Comparison of ENCODE assay signal across 9 mouse cellular contexts in genomic region chr11:30985237-30985636, GRCm38 (mm10). TPM values are rescaled to one million over a fixed set of nuclear protein-coding genes. Genes with fewer than 3 reads are reported as not detected.
DNase-seq lines count a peak whose midpoint lies in the region; ATAC-seq and TF ChIP-seq lines count a peak whose summit lies in the region.
"Had no signal": no experiment of that assay in that cellular context is flagged by ENCODE, and none has a peak within 500 bp of the region (broad histone marks: within the 10 kb centered on the region; RNA-seq: fewer than 3 reads in every experiment).

No protein-coding gene starts in this region.

- H3K9me3 ChIP-seq in lung, embryonic 14.5 days (ENCODE audit: low read depth, low read length) = no peaks in the 10 kb centered on the region
- no peaks in the 10 kb centered on the region for H3K9me3 ChIP-seq in hindbrain, embryonic 15.5 days
- no peaks in the 10 kb centered on the region for H3K9me3 ChIP-seq in neural tube, embryonic 13.5 days

- no peak overlapping the region for H3K9ac ChIP-seq in lung, embryonic 14.5 days
- no peak overlapping the region for H3K9ac ChIP-seq in hindbrain, embryonic 15.5 days
- H3K9ac ChIP-seq in neural tube, embryonic 13.5 days = no peak overlapping the region

- 45% methylated on average over 2 of the region's 2 CpGs for WGBS in lung, embryonic 14.5 days
- WGBS in hindbrain, embryonic 15.5 days = 27% methylated on average over 2 of the region's 2 CpGs
- 37% methylated on average over 2 of the region's 2 CpGs for whole genome bisulfite sequencing in neural tube, embryonic 13.5 days

- H3K36me3 ChIP-seq in lung, embryonic 14.5 days (ENCODE audit: insufficient read depth) = no peaks in the 10 kb centered on the region
- H3K36me3 ChIP-seq in hindbrain, embryonic 15.5 days = peaks cover 3% of the 10 kb centered on the region; the same call in 1 of the 2 replicates
- no peaks in the 10 kb centered on the region for H3K36me3 ChIP-seq in neural tube, embryonic 13.5 days

- no peak for ATAC-seq in lung, embryonic 14.5 days (ENCODE audit: insufficient read depth)
- no peak for ATAC-seq in hindbrain, embryonic 15.5 days (ENCODE audit: low FRiP score, low read depth)
- no peak for ATAC-seq in neural tube, embryonic 13.5 days (ENCODE audit: low read depth)

- H3K4me2 ChIP-seq in lung, embryonic 14.5 days = peak overlapping the region; percentile 76
- H3K4me2 ChIP-seq in hindbrain, embryonic 15.5 days = peak overlapping the region; percentile 70
- H3K4me2 ChIP-seq in neural tube, embryonic 13.5 days = peak overlapping the region; percentile 74

- no peaks in the 10 kb centered on the region for H3K27me3 ChIP-seq in lung, embryonic 14.5 days (ENCODE audit: insufficient read depth, low read length)
- no peaks in the 10 kb centered on the region for H3K27me3 ChIP-seq in hindbrain, embryonic 15.5 days
- H3K27me3 ChIP-seq in neural tube, embryonic 13.5 days = no peaks in the 10 kb centered on the region

- H3K4me3 ChIP-seq in gastrocnemius, adult 2 months = peak overlapping the region; percentile 81
- H3K4me3 ChIP-seq in lung, embryonic 14.5 days (ENCODE audit: low read depth, low read length) = peak overlapping the region; percentile 56
- H3K4me3 ChIP-seq in hindbrain, embryonic 15.5 days = peak overlapping the region; percentile 59
- peak overlapping the region; percentile 61; the same call in 1 of the 2 replicates for H3K4me3 ChIP-seq in neural tube, embryonic 13.5 days

- no peak for DNase-seq in gastrocnemius, adult 2 months
- DNase-seq in gastrocnemius, postnatal 25 days = no peak
- DNase-seq in lung, embryonic 14.5 days = no peak
- DNase-seq in lung, postnatal 14 days = no peak
- DNase-seq in left cerebral cortex, adult 8-10 months (ENCODE audit: low spot score in 2 of 2) = no peak
- DNase-seq in urinary bladder, postnatal 14 days (ENCODE audit: low spot score) = no peak
- DNase-seq: adrenal gland, postnatal 25 days had no signal

- no peak for TF ChIP-seq CTCF in gastrocnemius, adult 2 months (IDR thresholded peaks at IDR 0.05)
- TF ChIP-seq CTCF in lung, embryonic 14.5 days (IDR thresholded peaks at IDR 0.05; ENCODE audit: low read depth) = no peak

- peak overlapping the region; percentile 94 for H3K27ac ChIP-seq in gastrocnemius, adult 2 months
- H3K27ac ChIP-seq in lung, embryonic 14.5 days (ENCODE audit: low read depth) = no peak overlapping the region
- no peak overlapping the region for H3K27ac ChIP-seq in hindbrain, embryonic 15.5 days (replicated peaks)
- no peak overlapping the region for H3K27ac ChIP-seq in neural tube, embryonic 13.5 days (replicated peaks)

- intact Hi-C loops in gastrocnemius, adult 2 months (cut with DNase I) = loop anchor here (5.0 kb wide), 1 partner anchor 33 kb away; the partner anchor contains the start of gene Erlec1

- no peaks in the 10 kb centered on the region for H3K4me1 ChIP-seq in lung, embryonic 14.5 days (ENCODE audit: insufficient read depth)
- H3K4me1 ChIP-seq in hindbrain, embryonic 15.5 days (replicated peaks) = peaks cover 16% of the 10 kb centered on the region
- peaks cover 14% of the 10 kb centered on the region for H3K4me1 ChIP-seq in neural tube, embryonic 13.5 days (replicated peaks)

RNA-seq across cellular contexts. Expression of gene Chac2, which starts 0.9 kb away (rescaled TPM):
- 10 to 100 TPM; 17.7 to 23.0 TPM for total RNA-seq in gastrocnemius, adult 2 months (2021)
- 10 to 100 TPM; 14.5 to 16.0 TPM for total RNA-seq in gastrocnemius, postnatal 25 days (2021)
- polyA plus RNA-seq in lung, embryonic 14.5 days (2014; fragmentation: Nextera tagmentation; extraction: Ambion mirVana) = 12.6 and 14.4 TPM in 2 replicates
- 28.9 and 32.7 TPM in 2 replicates for polyA plus RNA-seq in hindbrain, embryonic 15.5 days (2015; fragmentation: Nextera tagmentation; extraction: Ambion mirVana)
- polyA plus RNA-seq in neural tube, embryonic 13.5 days (2015; fragmentation: Nextera tagmentation; extraction: Ambion mirVana) = 25.7 and 31.0 TPM in 2 replicates
- 10 to 100 TPM; 12.4 to 14.1 (median 13.3) TPM for total RNA-seq in left cerebral cortex, adult 8-10 months (2022)

RNA-seq across cellular contexts. Expression of gene Erlec1, which starts 31.1 kb away (rescaled TPM):
- 10 to 100 TPM; 25.7 to 35.3 TPM for total RNA-seq in gastrocnemius, adult 2 months (2021)
- 10 to 100 TPM; 25.4 to 31.6 TPM for total RNA-seq in gastrocnemius, postnatal 25 days (2021)
- 10.6 and 11.7 TPM in 2 replicates for polyA plus RNA-seq in lung, embryonic 14.5 days (2014; fragmentation: Nextera tagmentation; extraction: Ambion mirVana)
- 10.5 TPM in 2 replicates for polyA plus RNA-seq in hindbrain, embryonic 15.5 days (2015; fragmentation: Nextera tagmentation; extraction: Ambion mirVana)
- polyA plus RNA-seq in neural tube, embryonic 13.5 days (2015; fragmentation: Nextera tagmentation; extraction: Ambion mirVana) = 12.0 and 12.6 TPM in 2 replicates
- total RNA-seq in left cerebral cortex, adult 8-10 months (2022) = 10 to 100 TPM; 65.0 to 78.3 (median 68.4) TPM
